Mouse (Mus musculus) brain, embryonic 14.5 days (tissue): Measurements from ENCODE around the gene Osbpl3. TPM values are rescaled to one million over a fixed set of nuclear protein-coding genes. Genes with fewer than 3 reads are reported as not detected.
A peak's percentile ranks its signal among the peaks of the same experiment; 100 is the strongest.

Experiments used
- DNase-seq: peaks from one replicate; pipeline ENCODE4 v3.0.0-alpha.2; 2011; ENCODE audit warnings: low read depth
- CTCF ChIP-seq: fragments of 200-500 bp; IDR thresholded peaks from 2 replicates; pipeline ENCODE4 v1.5.1; 2012; ENCODE audit warnings: inconsistent platforms, mild to moderate bottlenecking, moderate library complexity, borderline replicate concordance; ENCODE audit not compliant: insufficient read depth, insufficient read length; ENCODE audit errors: extremely low read depth
- POLR2A ChIP-seq: fragments of 200-500 bp; IDR thresholded peaks from 2 replicates; pipeline ENCODE4 v1.6.1; 2012; ENCODE audit warnings: mild to moderate bottlenecking, inconsistent platforms, borderline replicate concordance; ENCODE audit not compliant: poor library complexity, insufficient read depth, insufficient read length, severe bottlenecking; ENCODE audit errors: extremely low read depth
- polyA plus RNA-seq: library from polyadenylated mRNA; depleted of rRNA; stranded (reverse); fragments of >200 nt; gene quantifications from 2 replicates; pipeline ENCODE4 v1.2.3, GENCODE M21; 2012

Gene Osbpl3
- polyA plus RNA-seq, 1 experiment, result 8.5 TPM

GRCm38 (mm10) chr6:50312647-50313046 is 143.4 kb downstream of the Osbpl3 start:
- DNase-seq, result peak; percentile 84
- TF ChIP-seq CTCF, result peak; percentile 93
- no peak for TF ChIP-seq POLR2A

- peak; percentile 62 for DNase-seq
- TF ChIP-seq CTCF (peak; percentile 74), POLR2A (no peak)
These were observed 147.0 kb downstream of the Osbpl3 start for GRCm38 (mm10) chr6:50309019-50309418.

- TF ChIP-seq CTCF (no peak), POLR2A (no peak)
- DNase-seq, result no peak
These were observed 149.4 kb downstream of the Osbpl3 start for GRCm38 (mm10) chr6:50306625-50307024.

DNA sequence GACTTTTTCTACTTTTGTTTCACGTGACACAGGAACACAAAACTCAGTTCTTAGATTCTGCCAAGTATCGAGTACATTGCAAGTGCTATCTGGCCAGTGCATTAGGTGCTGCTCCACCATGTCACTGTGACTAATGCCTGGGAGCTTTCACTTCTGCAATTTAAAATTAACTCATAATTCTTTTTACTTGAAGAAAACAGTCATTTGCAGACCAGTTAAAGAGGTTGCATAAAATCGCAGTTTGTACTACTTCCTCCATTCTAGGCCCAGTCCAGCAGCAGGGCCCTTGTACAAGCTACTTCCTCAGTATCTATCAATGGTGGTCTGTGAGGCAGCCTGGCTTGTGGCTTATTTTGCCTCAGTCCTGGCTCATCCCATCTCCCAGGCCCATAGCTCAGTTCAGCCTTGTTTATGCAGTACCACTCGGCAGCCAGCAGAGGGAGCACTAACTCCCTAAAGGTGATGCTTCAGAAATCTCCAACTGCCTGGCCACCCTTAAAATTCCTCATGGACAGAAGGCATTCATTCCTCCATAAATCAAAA is 151.0 kb downstream of the Osbpl3 start:
- DNase-seq, result peak; percentile 81
- TF ChIP-seq CTCF (peak; percentile 93), POLR2A (no peak)

- DNase-seq, result peak; percentile 64
- no peak for TF ChIP-seq CTCF
- no peak for TF ChIP-seq POLR2A
These were observed 154.9 kb downstream of the Osbpl3 start for GRCm38 (mm10) chr6:50301121-50301520.

DNA sequence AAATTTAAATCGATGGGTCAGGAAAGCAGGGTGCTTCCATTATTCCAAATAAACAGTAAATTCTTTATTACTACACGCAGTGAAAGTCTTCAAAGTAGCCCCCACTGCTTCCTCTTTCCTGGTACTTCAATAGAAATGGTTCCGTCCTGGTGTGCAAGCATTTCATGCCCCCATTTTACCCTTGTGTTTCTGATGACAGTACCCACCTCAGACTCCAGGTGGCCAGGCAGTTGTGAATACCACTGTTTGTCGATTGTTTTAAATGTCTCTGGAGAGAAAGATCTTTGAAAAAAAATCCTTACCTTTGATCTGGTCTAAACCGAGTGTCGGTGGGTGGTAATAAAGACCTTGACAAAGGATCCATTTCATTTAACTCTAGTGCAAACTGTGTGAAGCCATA is 155.4 kb downstream of the Osbpl3 start:
- no peak for DNase-seq
- TF ChIP-seq POLR2A (no peak), CTCF (peak; percentile 23; the same call in 1 of the 2 replicates)

- no peak for DNase-seq
These were observed 156.9 kb downstream of the Osbpl3 start for GRCm38 (mm10) chr6:50299071-50299470.

GRCm38 (mm10) chr6:50297671-50298070 is 158.3 kb downstream of the Osbpl3 start:
- no peak for TF ChIP-seq POLR2A
- no peak for TF ChIP-seq CTCF

More at GRCm38 (mm10) chr6:50299071-50299470, 156.9 kb downstream of the Osbpl3 start:
- TF ChIP-seq POLR2A (no peak), CTCF (no peak)

DNA sequence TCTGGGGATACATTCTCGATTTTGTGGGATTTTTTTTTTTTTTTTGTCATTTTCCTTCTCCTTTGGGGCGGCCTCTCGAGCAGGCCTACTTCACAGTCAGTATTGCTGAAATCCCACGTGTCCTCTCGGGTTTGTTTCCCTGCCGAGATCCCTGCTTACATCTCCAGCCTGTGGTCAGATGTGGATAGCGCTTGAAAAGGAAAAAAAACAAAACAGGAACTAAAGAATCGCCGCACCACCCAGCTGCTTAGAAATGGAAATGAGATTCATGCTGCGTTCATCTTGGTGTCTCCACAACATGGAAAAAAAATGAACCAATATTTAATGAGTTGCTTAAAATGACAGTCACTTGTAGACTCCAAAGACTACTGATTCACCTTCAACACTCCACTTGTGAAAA is 160.9 kb downstream of the Osbpl3 start:
- DNase-seq, result no peak
- TF ChIP-seq POLR2A (no peak), CTCF (no peak)

More at GRCm38 (mm10) chr6:50297671-50298070, 158.3 kb downstream of the Osbpl3 start:
- DNase-seq, result no peak

- TF ChIP-seq POLR2A, result no peak
- peak; percentile 82; the same call in 1 of the 2 replicates for TF ChIP-seq CTCF
- peak; percentile 93 for DNase-seq
These were observed 161.9 kb downstream of the Osbpl3 start for GRCm38 (mm10) chr6:50294128-50294527.

- no peak for DNase-seq
- no peak for TF ChIP-seq POLR2A
- TF ChIP-seq CTCF, result no peak
These were observed 164.4 kb downstream of the Osbpl3 start for GRCm38 (mm10) chr6:50291650-50292049.

DNA sequence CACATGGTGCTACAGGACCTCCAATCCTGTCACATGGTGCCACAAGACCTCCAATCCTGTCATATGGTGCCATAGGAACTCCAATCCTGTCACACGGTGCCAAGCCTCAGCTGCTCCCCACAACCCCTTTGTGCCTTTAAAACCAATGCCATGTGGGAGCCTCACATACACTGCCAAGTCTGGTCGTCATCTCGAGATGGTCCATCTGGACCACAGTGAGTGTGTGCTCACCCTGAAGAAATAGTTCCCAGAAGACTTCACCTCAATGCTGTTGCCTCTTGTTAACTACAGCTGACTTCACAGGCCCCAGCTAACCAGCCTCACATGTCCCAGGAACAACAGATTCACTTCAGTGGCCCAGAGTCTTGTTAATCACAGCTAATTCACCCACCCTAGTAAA is 169.1 kb downstream of the Osbpl3 start:
- TF ChIP-seq CTCF (no peak), POLR2A (no peak)

DNA sequence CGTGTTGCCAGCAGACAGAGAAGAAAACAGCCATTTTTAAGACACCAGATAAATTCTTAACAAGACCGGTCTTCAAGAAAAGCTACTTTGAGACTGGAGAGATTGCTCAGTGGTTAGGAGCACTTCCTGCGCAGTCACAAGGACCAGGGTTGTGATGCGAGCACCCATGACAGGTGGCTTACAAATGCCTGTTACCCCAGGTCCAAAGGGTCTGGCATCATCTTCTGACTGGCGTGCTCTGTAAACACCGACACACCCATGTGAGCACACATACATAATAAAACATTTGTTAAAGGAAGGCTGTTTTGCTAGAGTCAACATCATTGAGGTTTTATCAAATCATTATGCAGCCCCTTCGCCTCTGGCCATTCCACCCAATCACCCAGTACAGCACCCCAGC is 176.4 kb downstream of the Osbpl3 start:
- DNase-seq, result no peak
- TF ChIP-seq POLR2A (no peak), CTCF (no peak)

More for the DNA sequence above, 169.1 kb downstream of the Osbpl3 start:
- DNase-seq, result no peak

GRCm38 (mm10) chr6:50273947-50274346 is 182.1 kb downstream of the Osbpl3 start:
- TF ChIP-seq POLR2A (no peak), CTCF (no peak)
- no peak for DNase-seq
